Mouse (Mus musculus) megakaryocyte, embryonic 14.5 days (primary cell): Measurements from ENCODE around the gene Fubp1.

Source experiments
- FLI1 ChIP-seq: IDR thresholded peaks from 2 replicates; pipeline ENCODE4 v1.6.1; 2012; ENCODE audit warnings: low read length, inconsistent platforms, mixed read lengths
- GATA1 ChIP-seq: IDR thresholded peaks from 3 replicates; pipeline ENCODE4 v1.6.1; 2012; ENCODE audit warnings: mixed read lengths, low read length, inconsistent platforms, borderline replicate concordance

DNA sequence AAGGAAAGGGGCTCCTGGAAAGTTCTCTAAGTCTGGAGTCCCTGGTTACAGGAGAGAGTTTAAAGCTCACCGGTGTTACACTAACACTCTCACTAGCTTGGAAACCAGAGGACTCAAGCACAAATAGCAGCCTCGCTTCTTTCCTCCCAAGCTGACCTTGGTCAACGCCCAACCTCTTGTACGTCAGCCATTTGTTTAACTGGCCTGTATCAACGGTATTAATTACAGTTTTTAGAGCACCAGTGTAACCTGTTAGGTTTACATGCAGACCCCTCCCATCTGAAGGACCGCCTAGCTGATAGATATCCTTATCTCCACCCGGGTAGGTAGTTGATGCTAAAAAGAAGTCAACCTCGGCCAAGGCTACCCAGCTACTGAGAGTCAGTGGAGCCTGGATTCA, 46.9 kb upstream of the Fubp1 start:
- no peak for TF ChIP-seq GATA1
- no peak for TF ChIP-seq FLI1
